Mouse (Mus musculus) embryonic fibroblast, embryonic 13.5 days (primary cell): ENCODE measurements at regions not wholly inside any gene's neighbourhood (a gene's known extent, or its start where the extent isn't known, plus 50 kb on each side); places are given as distances from the start of the nearest gene placed in this dataset.

Experiments used
- H3K27ac ChIP-seq: 2 replicates; pipeline ENCODE4 v1.5.1; 2012; ENCODE audit warnings: low read length, control low read depth, inconsistent platforms; ENCODE audit not compliant: insufficient read depth
- H3K4me1 ChIP-seq: 2 replicates; pipeline ENCODE4 v1.6.1; 2011; ENCODE audit warnings: low read length; ENCODE audit not compliant: control insufficient read depth, insufficient read depth
- H3K4me3 ChIP-seq: 2 replicates; pipeline ENCODE4 v1.5.1; 2011; ENCODE audit warnings: mild to moderate bottlenecking, control low read depth, low read length; ENCODE audit not compliant: insufficient read depth
- CTCF ChIP-seq: IDR thresholded peaks from 2 replicates; pipeline ENCODE4 v1.5.1; 2011; ENCODE audit warnings: mild to moderate bottlenecking, control low read depth, low read length, moderate library complexity, borderline replicate concordance; ENCODE audit not compliant: insufficient read depth
- POLR2A ChIP-seq: IDR thresholded peaks from 2 replicates; pipeline ENCODE4 v1.6.1; 2011; ENCODE audit warnings: low read depth, mild to moderate bottlenecking, control low read depth, low read length, moderate library complexity

- no peak overlapping the region for H3K4me3 ChIP-seq
- peaks cover 14% of the 10 kb centered on the region for H3K4me1 ChIP-seq
- peak overlapping the region; percentile 46; the same call in 1 of the 2 replicates for H3K27ac ChIP-seq
- no peak for TF ChIP-seq POLR2A
- no peak for TF ChIP-seq CTCF
Measured at GRCm38 (mm10) chr8:91901525-91902281, 99.8 kb upstream of the Irx3 start.

DNA sequence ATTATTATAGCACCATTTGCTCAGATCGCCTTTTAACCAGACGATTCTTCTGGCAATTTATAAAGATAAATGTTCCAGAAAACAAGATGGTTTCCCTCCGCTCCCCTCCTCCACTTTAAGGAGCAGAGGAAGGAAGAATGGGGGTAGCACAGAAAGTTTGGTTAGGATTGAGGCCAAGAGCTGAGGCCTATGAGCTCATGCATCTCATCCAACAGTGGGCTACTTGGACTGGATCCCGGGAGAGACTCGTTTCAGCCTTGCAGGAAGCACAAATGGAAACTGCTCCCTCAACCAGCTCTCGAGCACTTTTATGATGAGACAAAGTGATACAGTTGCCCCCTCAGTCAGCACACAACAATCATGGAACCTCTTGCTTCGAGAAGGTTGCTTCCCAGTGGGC lies 97.9 kb upstream of the Irx3 start:
- no peak overlapping the region for H3K4me3 ChIP-seq
- peaks cover 14% of the 10 kb centered on the region for H3K4me1 ChIP-seq
- TF ChIP-seq CTCF, result no peak
- no peak for TF ChIP-seq POLR2A
- peak overlapping the region; percentile 22; the same call in 1 of the 2 replicates for H3K27ac ChIP-seq

DNA sequence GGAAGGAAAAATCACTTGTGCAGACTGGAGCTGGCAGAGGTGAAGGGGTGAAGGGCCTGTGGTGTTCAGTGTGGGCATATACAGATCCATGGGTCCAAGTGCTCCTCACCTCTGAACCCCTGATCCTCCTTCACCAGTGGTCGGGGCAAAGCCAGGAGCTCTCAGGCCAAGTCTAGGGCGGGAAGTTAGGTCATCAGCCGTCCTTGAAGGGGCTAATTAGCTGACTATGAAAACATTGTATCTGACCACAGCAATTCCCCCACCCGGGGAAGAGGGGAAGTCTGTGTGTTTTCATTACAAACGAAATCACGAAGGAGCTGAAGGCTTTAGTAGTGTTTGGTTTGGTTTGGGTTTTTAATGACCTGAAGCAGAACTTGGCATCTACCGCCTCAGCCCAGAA lies 95.5 kb upstream of the Irx3 start:
- no peak overlapping the region for H3K4me3 ChIP-seq
- TF ChIP-seq CTCF (no peak), POLR2A (no peak)

DNA sequence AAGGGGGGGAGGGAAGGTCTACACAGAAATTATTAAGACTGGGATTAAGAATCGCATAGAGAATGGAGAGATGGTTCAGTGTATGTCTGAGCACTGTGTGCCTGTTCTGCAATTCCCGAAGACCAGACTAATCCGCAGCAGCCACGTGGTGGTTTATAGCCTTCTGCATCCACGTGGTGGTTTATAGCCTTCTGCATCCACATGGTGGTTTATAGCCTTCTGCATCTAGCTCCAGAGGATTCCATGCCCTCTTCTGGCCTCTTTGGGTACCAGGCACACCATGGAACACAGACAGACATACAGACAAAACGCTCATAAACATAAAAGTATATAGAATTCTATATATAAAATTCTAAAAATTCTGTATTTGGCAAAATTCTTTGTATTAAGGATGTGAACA lies 94.1 kb upstream of the Irx3 start:
- Histone ChIP-seq H3K27ac (no peak overlapping the region), H3K4me1 (peaks cover 9% of the 10 kb centered on the region), H3K4me3 (no peak overlapping the region)
- TF ChIP-seq CTCF (no peak), POLR2A (no peak)

More for the DNA sequence above, 95.5 kb upstream of the Irx3 start:
- Histone ChIP-seq H3K4me1 (peaks cover 14% of the 10 kb centered on the region), H3K27ac (no peak overlapping the region)

- no peaks in the 10 kb centered on the region for H3K4me1 ChIP-seq
- TF ChIP-seq POLR2A (no peak), CTCF (no peak)
Measured at GRCm38 (mm10) chr8:91884862-91885261, 83.0 kb upstream of the Irx3 start.

DNA sequence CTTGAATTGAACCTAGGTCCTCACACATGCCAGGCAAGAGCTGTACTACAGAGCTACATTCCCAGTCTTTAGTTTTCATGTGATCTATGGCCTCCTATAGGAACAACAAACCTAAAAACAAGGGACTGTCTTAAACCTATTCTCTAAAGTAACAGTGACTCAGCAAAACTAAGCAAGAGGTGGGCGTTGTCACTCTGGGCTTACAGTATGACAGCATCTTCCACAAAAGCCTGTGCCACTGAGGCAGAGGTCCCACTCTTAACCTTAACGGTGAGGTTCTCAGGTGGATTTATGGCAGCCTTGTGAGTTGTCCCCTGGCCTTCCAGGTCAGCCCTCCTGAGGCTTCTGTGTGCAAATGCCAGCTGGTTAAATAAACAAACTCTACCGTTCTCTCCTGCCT lies 82.5 kb upstream of the Irx3 start:
- Histone ChIP-seq H3K4me1 (no peaks in the 10 kb centered on the region), H3K4me3 (no peak overlapping the region), H3K27ac (no peak overlapping the region)
- TF ChIP-seq POLR2A (no peak), CTCF (no peak)

More at GRCm38 (mm10) chr8:91884862-91885261, 83.0 kb upstream of the Irx3 start:
- H3K4me3 ChIP-seq, result no peak overlapping the region
- no peak overlapping the region for H3K27ac ChIP-seq

DNA sequence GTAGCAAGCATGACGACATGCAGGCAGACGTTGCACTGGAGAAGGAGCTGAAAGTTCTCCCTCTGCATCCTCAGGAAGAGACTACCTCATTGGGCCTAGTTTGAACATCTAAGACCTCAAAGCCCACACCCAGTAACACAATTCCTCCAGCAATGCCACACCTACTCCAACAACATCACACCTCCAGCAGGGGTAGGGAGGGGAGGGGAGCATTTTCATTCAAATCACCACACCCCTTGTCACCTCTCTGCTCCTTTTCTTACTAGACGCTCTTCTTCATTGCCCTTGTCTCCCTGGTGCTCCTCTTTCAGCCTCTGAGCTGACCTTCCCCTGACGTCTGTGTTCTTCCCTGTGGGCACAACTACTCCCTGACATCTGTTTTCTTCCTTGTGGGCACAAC lies 81.1 kb upstream of the Irx3 start:
- Histone ChIP-seq H3K4me1 (no peaks in the 10 kb centered on the region), H3K4me3 (no peak overlapping the region), H3K27ac (no peak overlapping the region)
- no peak for TF ChIP-seq CTCF

DNA sequence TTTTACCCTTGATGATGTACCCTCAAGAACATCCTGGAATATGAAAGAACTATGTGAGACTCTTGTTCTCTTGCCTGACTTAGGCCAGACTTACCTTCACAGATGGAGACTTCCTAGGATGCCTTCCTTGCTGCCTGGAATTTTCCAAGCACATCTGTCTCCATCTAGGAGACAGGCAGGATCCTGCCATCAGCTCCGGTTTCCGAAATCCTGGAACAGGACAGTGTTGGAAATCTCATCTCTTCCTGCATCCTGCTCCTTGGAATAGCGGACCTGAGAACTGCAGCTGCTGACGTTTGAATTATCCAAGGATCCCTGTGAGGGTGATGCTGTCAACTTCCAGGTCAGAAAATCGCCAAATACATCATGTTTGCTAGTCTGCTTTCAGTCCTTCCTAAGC lies 77.0 kb upstream of the Irx3 start:
- Histone ChIP-seq H3K27ac (no peak overlapping the region), H3K4me3 (no peak overlapping the region), H3K4me1 (no peaks in the 10 kb centered on the region)
- TF ChIP-seq POLR2A (no peak), CTCF (no peak)

DNA sequence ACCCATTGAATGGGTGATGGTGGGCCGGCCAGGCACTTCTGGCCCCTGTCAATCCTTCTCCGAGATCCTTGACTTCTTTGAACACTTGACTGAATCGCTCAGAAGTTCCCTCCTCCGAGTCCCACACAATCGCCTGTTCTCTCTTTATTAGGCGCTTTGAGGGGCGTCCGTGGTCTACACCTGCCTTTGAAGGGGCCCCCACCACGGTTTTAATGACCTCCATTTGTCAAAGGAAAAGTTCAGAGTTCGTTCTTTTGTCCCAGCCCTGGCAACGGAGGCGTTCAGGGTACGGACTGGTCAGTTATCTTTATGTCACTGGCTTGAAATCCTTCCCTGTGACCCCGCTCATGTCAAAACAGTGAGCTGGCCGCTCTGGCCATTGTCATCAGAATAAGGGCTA lies 74.3 kb upstream of the Irx3 start:
- no peak overlapping the region for H3K27ac ChIP-seq
- TF ChIP-seq POLR2A (no peak), CTCF (no peak)
- H3K4me1 ChIP-seq, result no peaks in the 10 kb centered on the region
- no peak overlapping the region for H3K4me3 ChIP-seq

DNA sequence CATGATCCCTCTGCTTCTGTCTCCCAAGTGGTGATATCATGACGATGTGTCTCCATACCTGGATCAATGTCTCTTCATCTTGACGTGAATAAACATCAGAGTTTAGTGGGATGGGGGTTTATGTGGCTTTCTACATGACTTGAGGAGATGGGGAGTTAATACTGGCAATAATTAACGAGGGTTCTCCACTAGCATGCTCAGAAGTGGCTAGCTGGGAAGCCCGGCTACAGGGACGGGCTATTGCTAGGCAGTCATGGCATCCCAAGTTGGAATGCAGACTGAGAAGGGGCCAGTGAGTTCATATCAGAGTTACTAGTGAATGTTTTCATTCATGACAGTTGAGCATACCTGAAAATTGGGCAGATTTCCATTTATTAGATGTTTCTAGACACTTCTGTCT lies 71.4 kb upstream of the Irx3 start:
- H3K27ac ChIP-seq, result no peak overlapping the region
- no peak overlapping the region for H3K4me3 ChIP-seq
- no peaks in the 10 kb centered on the region for H3K4me1 ChIP-seq
- TF ChIP-seq POLR2A, result no peak
- TF ChIP-seq CTCF, result no peak
